Mouse (Mus musculus) midbrain, postnatal 0 days (tissue): Measurements from ENCODE around the gene Bloc1s1. TPM values are rescaled to one million over a fixed set of nuclear protein-coding genes. Genes with fewer than 3 reads are reported as not detected.

Source experiments
- ATAC-seq: fragments of 200-750 bp; cut with Nextera tagmentation; 2 replicates; pipeline ENCODE4 v1.8.0; 2017; ENCODE audit warnings: moderate number of reproducible peaks, mild to moderate bottlenecking, moderate TSS enrichment, moderate library complexity; ENCODE audit not compliant: low FRiP score
- DNase-seq: peaks from one replicate; pipeline ENCODE4 v3.0.0-alpha.2; 2015; ENCODE audit warnings: low spot score
- H3K27ac ChIP-seq: fragments of 300-500 bp; sonication (generic); 2 replicates; pipeline ENCODE4 v1.5.1; 2014; ENCODE audit warnings: low read depth, mild to moderate bottlenecking, low read length, mixed read lengths
- H3K27me3 ChIP-seq: fragments of 300-500 bp; sonication (generic); 2 replicates; pipeline ENCODE4 v1.6.1; 2014; ENCODE audit warnings: low read length, control low read depth, mixed read lengths; ENCODE audit not compliant: insufficient read depth
- H3K36me3 ChIP-seq: fragments of 300-500 bp; sonication (generic); 2 replicates; pipeline ENCODE4 v1.6.1; 2014; ENCODE audit warnings: low read length, control low read depth, mixed read lengths; ENCODE audit not compliant: insufficient read depth
- H3K4me1 ChIP-seq: fragments of 300-500 bp; sonication (generic); 2 replicates; pipeline ENCODE4 v1.6.1; 2014; ENCODE audit warnings: mild to moderate bottlenecking, control low read depth, antibody characterized with exemption, low read length, mixed read lengths; ENCODE audit not compliant: insufficient read depth
- H3K4me2 ChIP-seq: fragments of 300-500 bp; sonication (generic); 2 replicates; pipeline ENCODE4 v1.6.1; 2014; ENCODE audit warnings: low read depth, mild to moderate bottlenecking, low read length, mixed read lengths; ENCODE audit not compliant: poor library complexity, severe bottlenecking
- H3K4me3 ChIP-seq: fragments of 300-500 bp; sonication (generic); 2 replicates; pipeline ENCODE4 v1.5.1; 2014; ENCODE audit warnings: low read depth, mild to moderate bottlenecking, low read length, moderate library complexity
- H3K9ac ChIP-seq: fragments of 300-500 bp; sonication (generic); replicated peaks from 2 replicates; pipeline ENCODE4 v1.6.1; 2014; ENCODE audit warnings: mild to moderate bottlenecking, low read length, moderate library complexity, mixed read lengths; ENCODE audit not compliant: poor library complexity, severe bottlenecking
- H3K9me3 ChIP-seq: fragments of 300-500 bp; sonication (generic); 2 replicates; pipeline ENCODE4 v1.6.1; 2016; ENCODE audit warnings: low read length, control low read depth
- CTCF ChIP-seq: IDR thresholded peaks from 2 replicates; pipeline ENCODE4 v1.5.1; 2016; ENCODE audit warnings: antibody characterized with exemption, mild to moderate bottlenecking
- WGBS: fragments of 180-500 bp; shearing (Covaris S2); extraction: QIAGEN DNeasy Blood & Tissue Kit; methylation state at CpG from one replicate; pipeline ENCODE4 v1.1.7; 2014; 5-methylcytosine and 5-hydroxymethylcytosine counted together
- polyA plus RNA-seq: library from polyadenylated mRNA; unstranded; fragments of >200 nt; fragmentation: Nextera tagmentation; extraction: Ambion mirVana; gene quantifications from 2 replicates; pipeline ENCODE4 v1.2.1, GENCODE M21; 2015
- total RNA-seq: library from RNA; depleted of rRNA; stranded (reverse); fragments of >200 nt; gene quantifications from 2 replicates; pipeline ENCODE4 v1.2.3, GENCODE M21; 2014

Bloc1s1 gene
- total and polyA plus RNA-seq, 2 experiments from 2014 or later, result 100 to 240 TPM

GRCm38 (mm10) chr10:128960590-128961584 is 37.1 kb upstream of the Bloc1s1 start, which contains the start of gene Mettl7b:
Gene Mettl7b, minus strand, starts transcription at chr10:128960988.
- no peak for TF ChIP-seq CTCF
- H3K4me3 ChIP-seq, result no peak within 1 kb of the TSS
- ATAC-seq (no peak), DNase-seq (no peak)
- no peak within 1 kb of the TSS for H3K4me2 ChIP-seq
- 85% methylated on average over 12 of the region's 12 CpGs for WGBS
- H3K36me3 ChIP-seq, result no peaks in the 10 kb centered on the region
- no peaks in the 10 kb centered on the region for H3K27me3 ChIP-seq
- H3K27ac ChIP-seq, result no peak within 1 kb of the TSS
- H3K9me3 ChIP-seq, result no peaks in the 10 kb centered on the region
- H3K9ac ChIP-seq, result no peak within 1 kb of the TSS
- no peaks in the 10 kb centered on the region for H3K4me1 ChIP-seq

DNA sequence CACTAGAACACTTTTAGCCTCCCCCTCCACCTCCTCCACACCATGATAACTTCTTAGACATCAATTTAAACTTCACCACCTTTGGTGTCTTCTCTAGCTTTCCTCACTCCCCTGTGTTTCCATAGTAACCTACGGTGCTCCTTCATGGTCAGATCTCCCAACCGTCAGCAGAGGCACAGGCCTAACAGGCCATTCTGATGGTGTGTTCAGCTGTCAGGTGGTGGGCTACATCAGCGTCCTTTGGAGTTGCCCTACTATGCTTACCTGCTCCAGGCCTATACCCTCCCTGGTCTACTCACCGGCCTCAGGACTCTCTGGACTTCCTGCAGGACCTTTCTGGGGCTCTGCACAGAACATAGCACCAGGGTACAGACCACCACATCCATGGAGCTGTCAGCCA is 36.3 kb upstream of the Bloc1s1 start:
- DNase-seq (no peak), ATAC-seq (no peak)
- TF ChIP-seq CTCF, result no peak
- Histone ChIP-seq H3K4me2 (no peak overlapping the region), H3K4me3 (no peak overlapping the region), H3K4me1 (no peaks in the 10 kb centered on the region), H3K27me3 (no peaks in the 10 kb centered on the region), H3K9me3 (no peaks in the 10 kb centered on the region), H3K9ac (no peak overlapping the region), H3K27ac (no peak overlapping the region), H3K36me3 (no peaks in the 10 kb centered on the region)
- 82% methylated on average over 4 of the region's 4 CpGs for WGBS

GRCm38 (mm10) chr10:128958340-128958739 is 34.5 kb upstream of the Bloc1s1 start:
- no peak for TF ChIP-seq CTCF
- H3K4me3 ChIP-seq, result no peak overlapping the region
- no peaks in the 10 kb centered on the region for H3K4me1 ChIP-seq
- H3K36me3 ChIP-seq, result no peaks in the 10 kb centered on the region
- DNase-seq (no peak), ATAC-seq (no peak)
- no peak overlapping the region for H3K27ac ChIP-seq
- WGBS, result 82% methylated on average over 10 of the region's 10 CpGs
- no peaks in the 10 kb centered on the region for H3K27me3 ChIP-seq
- no peaks in the 10 kb centered on the region for H3K9me3 ChIP-seq
- H3K9ac ChIP-seq, result no peak overlapping the region
- no peak overlapping the region for H3K4me2 ChIP-seq

DNA sequence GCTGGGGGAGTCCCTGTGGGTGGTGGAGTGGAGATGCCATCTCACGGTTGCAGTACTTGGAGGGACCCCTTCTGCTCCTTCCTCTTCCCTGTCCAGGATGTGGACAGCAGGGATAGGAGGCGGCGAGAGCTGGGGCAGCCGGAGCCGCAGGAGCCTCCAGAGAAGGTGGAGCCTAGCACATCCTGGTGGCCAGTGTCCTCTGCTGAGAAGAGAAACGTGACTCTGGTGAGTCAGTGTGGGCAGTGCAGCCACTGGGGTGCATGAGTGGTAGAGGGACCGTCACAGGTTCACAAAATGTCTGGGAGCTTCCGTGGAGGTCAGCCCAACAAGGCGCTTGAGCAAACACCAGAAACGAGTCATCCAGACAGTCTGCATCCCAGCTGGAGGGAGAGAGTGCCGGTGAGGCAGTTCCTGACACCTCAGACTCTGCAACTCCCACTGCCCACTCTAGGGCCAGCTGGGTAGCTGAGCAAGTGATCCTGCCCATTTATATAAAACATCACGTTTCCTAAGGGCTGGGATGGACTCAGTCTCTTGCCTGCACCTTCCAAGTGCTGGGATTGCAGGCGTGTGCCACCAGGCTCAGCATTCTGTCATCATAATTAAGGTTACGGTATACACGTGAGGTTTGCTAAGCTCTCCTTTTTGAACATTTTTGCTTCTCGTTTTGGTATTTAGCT is 26.5 kb upstream of the Bloc1s1 start:
- WGBS, result 75% methylated on average over 16 of the region's 16 CpGs
- H3K4me3 ChIP-seq, result no peak overlapping the region

DNA sequence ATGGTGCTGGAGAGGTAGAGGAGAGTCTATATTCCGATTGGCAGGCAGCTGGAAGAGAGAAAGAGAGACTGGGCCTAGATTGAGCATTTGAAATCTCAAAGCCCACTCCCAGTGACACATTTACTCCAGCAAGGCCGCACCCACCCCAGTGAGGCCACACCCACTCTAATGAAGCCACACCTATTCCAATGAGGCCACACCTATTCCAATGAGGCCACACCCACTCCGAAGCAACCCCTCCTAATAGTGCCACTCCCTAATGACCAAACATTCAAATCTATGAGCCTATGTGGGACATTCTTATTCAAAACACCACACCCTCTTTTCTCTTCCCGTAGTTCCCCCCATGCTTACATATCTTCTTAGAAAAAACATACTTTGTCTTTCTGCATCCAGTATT is 23.7 kb upstream of the Bloc1s1 start:
- H3K4me1 ChIP-seq, result no peaks in the 10 kb centered on the region
- H3K36me3 ChIP-seq, result no peaks in the 10 kb centered on the region
- ATAC-seq, result no peak
- no peak overlapping the region for H3K4me3 ChIP-seq
- H3K4me2 ChIP-seq, result no peak overlapping the region
- DNase-seq, result no peak
- H3K27me3 ChIP-seq, result no peaks in the 10 kb centered on the region; the same call in 1 of the 2 replicates
- H3K9me3 ChIP-seq, result no peaks in the 10 kb centered on the region
- no peak for TF ChIP-seq CTCF
- no peak overlapping the region for H3K9ac ChIP-seq
- WGBS, result 91% methylated on average over 4 of the region's 4 CpGs
- no peak overlapping the region for H3K27ac ChIP-seq

More for the DNA sequence above, 26.5 kb upstream of the Bloc1s1 start:
- TF ChIP-seq CTCF, result no peak
- H3K27ac ChIP-seq, result no peak overlapping the region
- H3K4me2 ChIP-seq, result no peak overlapping the region
- ATAC-seq (no peak), DNase-seq (no peak)
- no peaks in the 10 kb centered on the region for H3K36me3 ChIP-seq
- H3K4me1 ChIP-seq, result no peaks in the 10 kb centered on the region
- H3K9me3 ChIP-seq, result no peaks in the 10 kb centered on the region
- H3K27me3 ChIP-seq, result no peaks in the 10 kb centered on the region; the same call in 1 of the 2 replicates
- no peak overlapping the region for H3K9ac ChIP-seq

GRCm38 (mm10) chr10:128945675-128946074 is 21.8 kb upstream of the Bloc1s1 start:
- no peaks in the 10 kb centered on the region for H3K9me3 ChIP-seq
- peak; percentile 68 for TF ChIP-seq CTCF
- ATAC-seq (no peak), DNase-seq (peak; percentile 47)
- H3K4me2 ChIP-seq, result no peak overlapping the region
- WGBS, result 20% methylated on average over 3 of the region's 3 CpGs
- no peaks in the 10 kb centered on the region for H3K4me1 ChIP-seq
- no peaks in the 10 kb centered on the region for H3K36me3 ChIP-seq
- no peaks in the 10 kb centered on the region; the same call in 1 of the 2 replicates for H3K27me3 ChIP-seq
- H3K4me3 ChIP-seq, result no peak overlapping the region
- no peak overlapping the region for H3K27ac ChIP-seq
- H3K9ac ChIP-seq, result no peak overlapping the region
